Mouse (Mus musculus) heart, postnatal 0 days (tissue): ENCODE results near the gene Thtpa. TPM values are rescaled to one million over a fixed set of nuclear protein-coding genes. Genes with fewer than 3 reads are reported as not detected.

Source experiments
- ATAC-seq: fragments of 200-750 bp; cut with Nextera tagmentation; 2 replicates; pipeline ENCODE4 v1.8.0; 2017; ENCODE audit warnings: low read depth, moderate number of reproducible peaks, moderate library complexity; ENCODE audit not compliant: insufficient read depth
- DNase-seq: peaks from one replicate; pipeline ENCODE4 v3.0.0-alpha.2; 2016; ENCODE audit warnings: low spot score
- H3K27ac ChIP-seq: fragments of 300-500 bp; sonication (generic); 2 replicates; pipeline ENCODE4 v1.5.1; 2014; ENCODE audit warnings: low read depth, mild to moderate bottlenecking
- H3K27me3 ChIP-seq: fragments of 300-500 bp; sonication (generic); 2 replicates; pipeline ENCODE4 v1.6.1; 2014; ENCODE audit warnings: low read length, mixed read lengths; ENCODE audit not compliant: control insufficient read depth, insufficient read depth
- H3K36me3 ChIP-seq: fragments of 300-500 bp; sonication (generic); replicated peaks from 2 replicates; pipeline ENCODE4 v1.6.1; 2014; ENCODE audit warnings: low read length, mixed read lengths; ENCODE audit not compliant: control insufficient read depth, insufficient read depth
- H3K4me1 ChIP-seq: fragments of 300-500 bp; sonication (generic); 2 replicates; pipeline ENCODE4 v1.6.1; 2014; ENCODE audit warnings: antibody characterized with exemption; ENCODE audit not compliant: control insufficient read depth, insufficient read depth
- H3K4me2 ChIP-seq: fragments of 300-500 bp; sonication (generic); 2 replicates; pipeline ENCODE4 v1.6.1; 2014; ENCODE audit warnings: low read depth, mild to moderate bottlenecking, low read length, moderate library complexity
- H3K4me3 ChIP-seq: fragments of 300-500 bp; sonication (generic); 2 replicates; pipeline ENCODE4 v1.5.1; 2014; ENCODE audit warnings: low read depth, low read length
- H3K9ac ChIP-seq: fragments of 300-500 bp; sonication (generic); replicated peaks from 2 replicates; pipeline ENCODE4 v1.6.1; 2014; ENCODE audit warnings: low read depth, low read length, mixed read lengths
- H3K9me3 ChIP-seq: fragments of 300-500 bp; sonication (generic); replicated peaks from 2 replicates; pipeline ENCODE4 v1.6.1; 2016; ENCODE audit warnings: low read length; ENCODE audit not compliant: control insufficient read depth
- CTCF ChIP-seq: IDR thresholded peaks from 2 replicates; pipeline ENCODE4 v1.5.1; 2016; ENCODE audit warnings: antibody characterized with exemption, control low read depth, low read depth
- EP300 ChIP-seq: IDR thresholded peaks from 2 replicates; pipeline ENCODE4 v1.6.1; 2016; ENCODE audit warnings: antibody characterized with exemption, low read depth
- whole genome bisulfite sequencing: fragments of 180-500 bp; shearing (Covaris S2); extraction: QIAGEN DNeasy Blood & Tissue Kit; methylation state at CpG from one replicate; pipeline ENCODE4 v1.1.7; 2014; 5-methylcytosine and 5-hydroxymethylcytosine counted together
- polyA plus RNA-seq: library from polyadenylated mRNA; unstranded; fragments of >200 nt; fragmentation: Nextera tagmentation; extraction: Ambion mirVana; gene quantifications from 2 replicates; pipeline ENCODE4 v1.2.1, GENCODE M21; 2015
- total RNA-seq: library from RNA; depleted of rRNA; stranded (reverse); fragments of >200 nt; gene quantifications from 2 replicates; pipeline ENCODE4 v1.2.3, GENCODE M21; 2014; ENCODE audit warnings: low replicate concordance

Thtpa gene
- total and polyA plus RNA-seq, 2 experiments from 2014 or later: 13.4 to 17.7 TPM

DNA sequence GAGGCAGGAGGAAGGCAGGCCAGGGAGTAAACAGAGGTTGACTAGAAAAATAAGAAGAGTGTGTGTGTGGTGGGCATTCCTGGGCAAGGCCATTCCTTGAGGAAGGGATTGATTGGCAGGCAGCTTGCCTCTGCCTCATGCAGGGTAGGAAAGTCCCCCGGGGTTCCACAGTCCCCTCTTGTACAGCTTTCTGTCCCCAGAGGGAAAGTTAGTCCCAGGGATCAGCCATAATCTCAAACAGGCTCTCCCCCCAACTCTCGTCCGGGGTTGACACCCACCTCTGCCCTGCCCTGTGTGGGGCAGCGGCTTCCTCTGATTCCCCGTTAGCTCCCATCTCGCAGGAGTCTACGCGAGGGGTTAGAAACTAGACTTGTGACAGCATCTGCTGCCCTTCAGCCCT is 12.4 kb downstream of the Thtpa start:
- Histone ChIP-seq H3K4me2 (no peak overlapping the region), H3K4me1 (peaks cover 14% of the 10 kb centered on the region; the same call in 1 of the 2 replicates), H3K9me3 (no peaks in the 10 kb centered on the region), H3K27me3 (peaks cover 35% of the 10 kb centered on the region), H3K36me3 (0 out of 2 replicates have a peak, but pooled peaks cover 10% of the 10 kb centered on the region), H3K27ac (no peak overlapping the region), H3K4me3 (no peak overlapping the region), H3K9ac (no peak overlapping the region)
- ATAC-seq (no peak), DNase-seq (no peak)
- TF ChIP-seq CTCF (no peak), EP300 (no peak)
- 77% methylated on average over 8 of the region's 8 CpGs for WGBS

DNA sequence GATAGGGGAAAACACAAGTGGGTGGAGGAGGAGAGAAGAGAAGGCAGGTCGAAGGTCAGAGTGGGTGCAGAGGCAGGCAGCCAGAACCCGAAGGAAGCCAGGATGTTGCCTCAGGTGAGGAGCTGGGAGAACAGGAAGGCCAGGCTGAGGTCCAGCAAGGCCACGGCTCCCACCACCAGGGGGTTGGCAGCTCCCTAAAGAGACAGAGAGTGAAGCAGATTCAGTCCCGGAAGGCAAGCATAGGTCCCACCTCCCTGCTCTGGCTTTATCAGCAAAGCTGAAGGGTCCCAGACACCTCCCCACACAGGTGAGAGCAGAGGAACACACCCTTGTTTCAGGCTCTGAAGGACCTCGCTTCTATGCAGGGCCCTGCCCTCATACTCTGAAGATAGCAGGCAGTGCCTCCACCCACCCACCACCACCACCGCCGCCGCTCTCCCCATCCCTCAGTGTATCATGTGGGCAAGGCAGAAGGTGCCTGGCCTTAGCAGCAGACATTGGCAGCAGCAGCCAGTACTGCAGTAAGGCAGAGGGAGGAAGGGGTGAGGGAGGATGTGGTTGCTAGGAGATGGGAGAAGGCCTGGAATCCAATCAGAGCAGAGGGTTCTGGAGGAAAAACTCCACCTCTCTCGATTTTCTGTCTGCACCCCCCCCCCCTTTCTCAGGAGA is 13.8 kb downstream of the Thtpa start:
- 35% methylated on average over 9 of the region's 9 CpGs for WGBS

GRCm38 (mm10) chr14:55109048-55109873 is 14.7 kb downstream of the Thtpa start:
- H3K9ac ChIP-seq: no peak overlapping the region
- 0 out of 2 replicates have a peak, but pooled peaks cover 3% of the 10 kb centered on the region for H3K36me3 ChIP-seq
- DNase-seq (no peak), ATAC-seq (no peak)
- no peak overlapping the region for H3K27ac ChIP-seq
- H3K4me1 ChIP-seq: peaks cover 17% of the 10 kb centered on the region; the same call in 1 of the 2 replicates
- no peak overlapping the region for H3K4me2 ChIP-seq
- 17% methylated on average over 21 of the region's 21 CpGs for WGBS
- TF ChIP-seq CTCF: no peak
- no peak for TF ChIP-seq EP300
- peaks cover 48% of the 10 kb centered on the region for H3K27me3 ChIP-seq
- no peaks in the 10 kb centered on the region for H3K9me3 ChIP-seq
- no peak overlapping the region for H3K4me3 ChIP-seq

More for the DNA sequence above, 13.8 kb downstream of the Thtpa start:
- H3K27me3 ChIP-seq: peaks cover 39% of the 10 kb centered on the region
- H3K27ac ChIP-seq: no peak overlapping the region
- no peak overlapping the region for H3K4me3 ChIP-seq
- no peak for ATAC-seq
- 0 out of 2 replicates have a peak, but pooled peaks cover 6% of the 10 kb centered on the region for H3K36me3 ChIP-seq
- no peak overlapping the region for H3K9ac ChIP-seq
- no peak overlapping the region for H3K4me2 ChIP-seq
- no peak for DNase-seq
- H3K9me3 ChIP-seq: no peaks in the 10 kb centered on the region
- TF ChIP-seq EP300 (no peak), CTCF (no peak)
- H3K4me1 ChIP-seq: peaks cover 14% of the 10 kb centered on the region; the same call in 1 of the 2 replicates

- TF ChIP-seq EP300 (no peak), CTCF (no peak)
- H3K27me3 ChIP-seq: peaks cover 56% of the 10 kb centered on the region
- H3K4me3 ChIP-seq: no peak overlapping the region
- H3K36me3 ChIP-seq: no peaks in the 10 kb centered on the region
- WGBS: 30% methylated on average over 9 of the region's 9 CpGs
- peaks cover 25% of the 10 kb centered on the region for H3K4me1 ChIP-seq
- H3K9me3 ChIP-seq: no peaks in the 10 kb centered on the region
- H3K9ac ChIP-seq: no peak overlapping the region
- ATAC-seq (no peak), DNase-seq (no peak)
- no peak overlapping the region for H3K4me2 ChIP-seq
- no peak overlapping the region for H3K27ac ChIP-seq
Observed at GRCm38 (mm10) chr14:55110076-55110475, 15.5 kb downstream of the Thtpa start.

GRCm38 (mm10) chr14:55111720-55112119 is 17.1 kb downstream of the Thtpa start:
- Histone ChIP-seq H3K27me3 (peaks cover 73% of the 10 kb centered on the region), H3K4me3 (no peak overlapping the region), H3K9ac (no peak overlapping the region), H3K9me3 (no peaks in the 10 kb centered on the region), H3K4me1 (peaks cover 14% of the 10 kb centered on the region), H3K4me2 (no peak overlapping the region), H3K27ac (no peak overlapping the region), H3K36me3 (no peaks in the 10 kb centered on the region)
- no peak for DNase-seq
- no peak for ATAC-seq
- TF ChIP-seq EP300 (no peak), CTCF (no peak)
- WGBS: 63% methylated on average over 2 of the region's 2 CpGs
